Mouse (Mus musculus) heart, postnatal 25 days (tissue): Measurements from ENCODE around the gene Dctd. TPM values are rescaled to one million over a fixed set of nuclear protein-coding genes. Genes with fewer than 3 reads are reported as not detected.
A peak's percentile ranks its signal among the peaks of the same experiment; 100 is the strongest.
"Not testable (repeated sequence)": the region's sequence is repeated elsewhere in the genome, so short reads cannot be mapped to it uniquely, and the experiment has no call there.

Experiments used
- DNase-seq: peaks from one replicate; pipeline ENCODE4 v3.0.0; 2022; ENCODE audit warnings: low spot score
- intact Hi-C: fragments of 180-260 bp; cut with DNase I; formaldehyde crosslinking; loops from one replicate; pipeline ENCODE4 v1.15.1; 2025
- total RNA-seq, 2 experiments: library from RNA; stranded (reverse); gene quantifications; 2 replicates each; pipeline ENCODE4 v1.2.3; 2021

The Dctd gene
- total RNA-seq, 2 experiments from 2014 or later, result 1.7 to 1.8 TPM

DNA sequence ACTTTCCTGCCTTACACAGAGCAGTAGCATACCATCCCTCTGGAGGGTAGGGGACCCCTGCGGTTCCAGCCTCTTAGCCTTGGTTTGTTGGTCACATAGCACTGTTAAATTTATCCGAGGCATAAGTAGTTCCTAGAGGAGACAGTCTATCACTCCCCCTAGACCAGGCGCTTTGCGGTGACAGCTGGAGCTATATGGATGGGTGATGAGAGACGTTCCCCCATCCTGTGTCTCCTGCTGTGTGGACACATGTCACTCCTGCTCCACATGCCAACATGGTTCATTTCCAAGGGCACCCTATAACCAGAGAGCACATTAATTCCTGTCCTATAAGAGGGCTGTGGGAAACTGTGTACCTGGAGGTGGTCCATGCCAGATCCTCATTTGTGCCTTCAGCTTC lies 42.1 kb downstream of the Dctd start:
- intact Hi-C loops, result no loop called here
- no peak for DNase-seq

GRCm38 (mm10) chr8:48145766-48146165 lies 46.9 kb downstream of the Dctd start:
- intact Hi-C loops, result no loop called here
- no peak for DNase-seq

GRCm38 (mm10) chr8:48146449-48146848 lies 47.6 kb downstream of the Dctd start:
- intact Hi-C loops, result no loop called here
- no peak for DNase-seq

GRCm38 (mm10) chr8:48152062-48152738 lies 53.3 kb downstream of the Dctd start:
- intact Hi-C loops, result no loop called here
- DNase-seq, result no peak

GRCm38 (mm10) chr8:48153360-48154121 lies 54.6 kb downstream of the Dctd start:
- intact Hi-C loops, result no loop called here

DNA sequence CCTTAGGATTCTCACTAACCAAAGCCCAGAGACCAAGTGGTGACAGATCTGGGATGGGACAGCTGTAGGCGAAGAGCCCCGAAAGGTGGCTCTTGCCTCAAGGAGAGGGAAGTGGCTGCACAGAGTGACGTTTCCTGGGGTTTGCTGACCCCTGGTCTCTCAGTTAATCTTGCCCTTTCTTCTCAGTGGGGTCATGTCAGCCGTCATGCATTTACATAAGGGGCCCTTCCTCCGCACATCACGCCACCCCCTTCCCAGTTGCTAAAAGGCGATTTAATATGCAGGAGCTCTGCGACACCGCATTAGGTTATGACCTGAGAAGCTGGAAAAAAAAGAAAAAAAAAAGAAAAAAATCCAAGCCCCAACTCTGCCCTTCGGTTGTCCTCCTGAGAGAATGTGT lies 58.8 kb downstream of the Dctd start:
- no peak for DNase-seq
- intact Hi-C loops, result no loop called here

More at GRCm38 (mm10) chr8:48153360-48154121, 54.6 kb downstream of the Dctd start:
- DNase-seq, result peak; percentile 63

DNA sequence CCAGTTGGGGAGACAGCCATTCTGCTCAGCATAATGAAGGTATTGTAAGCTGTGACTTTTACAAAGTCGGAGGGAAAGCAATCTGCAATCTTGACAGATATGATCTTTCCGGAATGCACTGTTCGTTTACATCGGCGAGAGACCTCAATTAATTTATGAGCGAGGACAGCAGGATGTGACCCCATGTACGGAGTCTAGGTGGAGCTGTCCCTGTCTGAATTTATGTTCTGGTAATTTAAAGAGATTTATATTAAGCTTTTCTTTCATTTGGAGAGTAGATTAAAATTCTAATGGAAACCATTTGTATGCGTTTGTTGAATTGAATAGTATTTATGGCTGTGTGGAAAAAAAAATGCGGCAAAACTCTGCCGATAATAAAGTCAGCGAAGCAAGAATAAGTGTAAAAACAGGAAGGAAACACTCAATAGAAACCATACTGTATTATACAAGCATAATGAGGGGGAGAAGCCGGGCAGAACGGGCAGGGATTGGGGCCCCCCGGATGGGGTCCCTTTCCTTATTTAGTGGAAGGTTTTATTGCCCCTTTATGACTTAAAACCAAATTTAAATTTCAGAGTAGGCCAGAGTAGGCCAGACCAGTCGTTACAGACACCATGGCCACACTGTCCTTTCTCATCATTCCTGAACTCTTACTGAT lies 59.8 kb downstream of the Dctd start:
- DNase-seq, result no peak
- intact Hi-C loops, result no loop called here

DNA sequence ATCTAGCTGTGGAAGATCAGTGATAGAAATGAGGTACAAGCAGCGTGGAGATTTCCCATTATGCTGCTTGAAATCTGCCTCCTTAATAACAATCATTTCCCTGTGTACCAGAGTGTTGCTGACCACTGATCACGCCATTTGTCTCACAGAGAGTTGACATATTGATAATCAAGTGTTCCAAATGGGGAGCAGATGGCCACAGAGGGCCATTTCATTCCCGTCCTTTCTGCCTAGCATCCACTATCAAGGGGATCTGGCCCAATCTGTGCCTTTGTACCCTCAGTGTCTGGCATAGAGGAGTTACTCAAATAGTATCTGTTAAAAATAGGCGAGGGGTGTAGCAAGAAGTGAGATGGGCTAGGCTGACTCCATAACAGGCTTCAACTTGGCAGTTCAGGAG lies 78.5 kb downstream of the Dctd start:
- intact Hi-C loops, result no loop called here
- no peak for DNase-seq

DNA sequence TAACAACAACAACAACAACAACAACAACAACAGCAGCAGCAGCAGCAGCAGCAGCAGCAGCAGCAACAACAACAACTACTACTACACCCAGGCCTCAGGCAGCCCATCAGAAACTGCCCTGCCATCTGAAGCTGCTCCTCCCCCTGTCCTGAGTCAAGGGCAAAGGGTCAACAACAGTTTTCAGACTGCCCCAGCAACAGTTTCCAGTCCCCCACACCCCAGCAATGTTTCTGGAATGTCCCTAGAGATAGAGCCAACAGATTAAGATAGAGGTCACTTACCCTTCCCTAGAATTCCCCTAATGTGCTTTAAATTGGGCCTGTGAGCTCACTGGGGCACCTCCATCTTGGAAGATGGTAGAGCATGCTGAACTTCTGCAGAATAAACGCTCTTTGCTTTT lies 79.0 kb downstream of the Dctd start:
- DNase-seq, result no peak
- intact Hi-C loops, result no loop called here

GRCm38 (mm10) chr8:48178993-48179392 lies 80.1 kb downstream of the Dctd start:
- intact Hi-C loops, result no loop called here
- no peak for DNase-seq

- intact Hi-C loops, DNase-seq: not testable (repeated sequence)
Measured at GRCm38 (mm10) chr8:48180146-48180545, 81.3 kb downstream of the Dctd start.

GRCm38 (mm10) chr8:48181000-48181399 lies 82.1 kb downstream of the Dctd start:
- DNase-seq, result no peak
- intact Hi-C loops, result no loop called here

DNA sequence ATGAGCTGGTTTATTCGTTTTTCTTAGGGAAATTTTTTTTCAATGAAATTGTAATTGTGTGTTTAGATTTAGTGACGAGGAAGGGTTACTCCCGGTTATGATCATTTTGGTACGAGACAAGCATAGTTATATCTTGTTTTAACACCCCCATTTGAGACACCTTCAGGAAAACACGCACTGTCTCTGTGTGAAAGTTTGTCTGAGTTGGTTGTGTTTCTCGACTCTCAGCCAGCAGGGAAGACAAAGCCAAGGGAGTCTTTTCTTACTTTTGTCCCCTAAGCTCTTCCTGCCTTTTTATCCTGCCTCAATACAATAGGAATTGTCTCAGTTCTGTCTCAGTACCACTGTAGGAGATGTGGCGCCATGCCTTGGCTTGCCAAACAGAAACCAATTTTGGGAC lies 84.9 kb downstream of the Dctd start:
- no peak for DNase-seq
- intact Hi-C loops, result no loop called here

DNA sequence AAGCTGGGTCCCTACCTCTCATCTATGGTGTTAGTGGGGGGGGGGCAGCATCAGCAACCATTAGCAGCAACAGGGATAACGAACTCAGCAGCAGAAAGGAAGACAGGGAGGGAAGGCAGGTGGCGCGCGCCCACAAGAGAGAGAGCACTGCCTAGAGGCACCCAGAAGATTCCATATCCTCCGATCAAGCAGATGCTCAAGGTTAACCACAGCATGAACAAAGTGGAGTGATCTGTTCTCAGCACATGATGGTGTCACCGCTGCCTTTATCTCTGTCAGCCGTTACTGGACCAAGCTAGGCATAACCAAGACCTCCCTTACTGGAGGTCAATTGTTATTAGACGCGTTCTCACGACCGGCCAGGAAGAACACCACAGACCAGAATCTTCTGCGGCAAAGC lies 89.7 kb downstream of the Dctd start:
- intact Hi-C loops, result no loop called here

GRCm38 (mm10) chr8:48195971-48196370 lies 97.1 kb downstream of the Dctd start:
- intact Hi-C loops, result no loop called here
- DNase-seq, result no peak

More for the DNA sequence above, 89.7 kb downstream of the Dctd start:
- DNase-seq, result no peak

GRCm38 (mm10) chr8:48199171-48199570 lies 100.3 kb downstream of the Dctd start:
- intact Hi-C loops, result no loop called here
- no peak for DNase-seq

DNA sequence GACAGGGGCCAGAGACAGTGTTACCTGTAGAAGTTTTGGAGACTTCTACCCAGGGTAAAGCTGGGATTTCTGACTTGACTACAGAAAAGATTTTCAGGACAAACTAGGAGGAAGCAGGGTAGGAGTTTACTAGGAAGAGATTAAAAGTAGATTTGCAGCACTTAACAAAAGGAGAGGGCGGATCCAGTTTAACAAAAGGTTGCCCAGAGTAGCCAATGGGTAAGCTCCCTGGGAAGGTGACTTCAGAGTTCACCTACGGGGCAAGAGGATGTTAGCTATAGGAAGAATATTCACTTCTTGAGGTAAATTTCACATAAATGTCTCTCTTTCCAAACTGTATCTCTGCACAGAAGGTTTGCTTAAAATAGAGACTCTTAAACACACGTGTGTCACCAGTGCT lies 103.7 kb downstream of the Dctd start:
- no peak for DNase-seq
- intact Hi-C loops, result no loop called here
